Mouse (Mus musculus): ENCODE measurements around the gene Slc6a16.
A peak's percentile ranks its signal among the peaks of the same experiment; 100 is the strongest.

Slc6a16 gene

DNA sequence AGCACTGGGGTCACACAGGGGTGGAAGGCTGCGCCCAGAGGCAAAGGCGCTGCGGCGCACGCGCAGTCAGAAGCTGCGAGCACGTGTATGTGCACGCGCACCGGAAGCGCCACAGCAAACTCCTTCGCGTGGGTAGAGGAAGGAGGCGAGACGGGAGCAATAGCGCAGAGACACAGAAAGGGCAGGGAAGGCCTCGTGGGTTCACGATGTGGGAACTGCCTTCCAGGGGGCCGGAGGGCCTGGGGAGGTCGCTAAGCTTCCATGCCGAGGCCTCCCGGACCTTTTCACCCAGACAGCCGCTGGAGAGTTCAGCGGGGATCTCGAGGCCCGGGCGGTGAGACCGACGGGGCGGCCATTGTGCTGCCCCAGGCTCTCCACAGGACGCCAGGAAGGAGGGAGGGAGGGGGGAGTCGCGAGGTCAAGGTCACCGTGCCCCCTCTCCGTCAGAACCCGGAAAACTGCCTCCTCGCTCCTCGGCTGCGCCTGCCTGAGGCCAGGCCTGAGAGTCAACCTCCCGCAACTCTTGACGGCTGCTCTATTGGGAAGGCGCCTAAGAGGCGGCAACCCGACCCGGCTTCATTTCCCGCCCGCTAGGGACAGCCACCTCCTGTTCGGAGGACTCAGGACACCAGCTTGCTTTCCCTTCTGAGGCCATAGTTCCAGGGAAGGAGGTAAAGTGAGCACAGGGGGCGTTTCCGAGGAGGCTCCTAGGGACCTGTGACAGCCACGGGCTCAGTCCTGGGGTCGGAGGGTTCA, at the start of gene Slc6a16:
Gene Slc6a16, plus strand, starts transcription at position 453 of the 756 bp plus-strand sequence.
- DNase-seq (ENCODE audit: low spot score in 2 of 2) = no peak

GRCm38 (mm10) chr7:45191161-45191560, 49.7 kb upstream of the Slc6a16 start:
- no peak for DNase-seq (ENCODE audit: low spot score in 2 of 2)

DNA sequence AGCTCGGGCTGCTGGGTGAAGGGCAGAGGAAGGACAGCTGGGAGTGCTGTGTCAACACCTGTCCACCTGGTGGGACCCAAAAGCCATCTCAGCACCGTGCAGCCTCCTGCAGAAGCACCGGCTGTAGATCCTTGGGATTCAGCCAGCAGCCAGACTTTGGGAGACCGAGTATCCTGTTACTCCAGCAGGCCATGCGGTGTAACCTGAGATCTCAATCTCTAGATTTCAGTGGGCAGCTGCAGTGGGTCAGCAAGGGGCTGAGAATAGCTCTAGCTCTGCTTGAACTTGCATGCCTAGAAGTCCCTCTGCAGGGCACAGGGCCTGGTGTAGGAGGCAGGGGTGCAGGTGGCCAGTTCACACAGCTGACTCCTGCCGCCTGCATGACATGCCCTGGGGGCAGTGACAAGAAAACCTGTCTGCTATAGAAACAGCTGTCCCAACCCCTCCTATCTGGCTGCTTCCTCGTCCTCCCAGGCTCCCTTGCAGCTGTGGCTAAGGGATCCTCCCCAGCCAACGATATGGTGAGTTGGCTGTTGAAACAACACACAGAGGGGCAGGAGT, 49.0 kb upstream of the Slc6a16 start:
- DNase-seq (ENCODE audit: low spot score in 2 of 2) = no peak

- DNase-seq (ENCODE audit: low spot score in 2 of 2) = no peak
Measured at GRCm38 (mm10) chr7:45192585-45193310, 48.1 kb upstream of the Slc6a16 start.

DNA sequence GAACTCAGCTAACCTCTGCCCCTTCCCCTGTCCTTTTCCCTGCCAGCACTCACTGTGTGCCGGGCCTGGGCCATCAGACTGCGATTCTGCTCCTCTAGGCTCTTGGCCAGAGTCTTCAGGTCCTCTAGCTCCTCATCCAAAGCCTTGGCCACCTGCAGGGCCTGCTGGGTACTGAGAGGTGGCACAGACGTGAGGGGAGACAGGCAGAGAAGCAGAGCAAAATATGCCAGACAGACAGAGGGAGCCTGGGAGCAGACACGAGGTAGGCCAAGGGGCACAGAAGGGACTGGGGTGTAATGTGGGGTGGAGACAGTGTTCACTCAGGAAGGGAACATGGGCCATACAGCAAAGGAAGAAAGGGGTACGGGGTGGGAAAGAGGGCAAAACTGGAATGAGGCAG, 47.5 kb upstream of the Slc6a16 start:
- no peak for DNase-seq (ENCODE audit: low spot score in 2 of 2)

GRCm38 (mm10) chr7:45193871-45194785, 46.8 kb upstream of the Slc6a16 start:
- no peak for DNase-seq (ENCODE audit: low spot score in 2 of 2)

GRCm38 (mm10) chr7:45195341-45196175, 45.3 kb upstream of the Slc6a16 start:
- DNase-seq (ENCODE audit: low spot score in 2 of 2) = no peak

- DNase-seq (ENCODE audit: low spot score in 2 of 2) = no peak
Measured at GRCm38 (mm10) chr7:45196176-45196535, 44.7 kb upstream of the Slc6a16 start.

DNA sequence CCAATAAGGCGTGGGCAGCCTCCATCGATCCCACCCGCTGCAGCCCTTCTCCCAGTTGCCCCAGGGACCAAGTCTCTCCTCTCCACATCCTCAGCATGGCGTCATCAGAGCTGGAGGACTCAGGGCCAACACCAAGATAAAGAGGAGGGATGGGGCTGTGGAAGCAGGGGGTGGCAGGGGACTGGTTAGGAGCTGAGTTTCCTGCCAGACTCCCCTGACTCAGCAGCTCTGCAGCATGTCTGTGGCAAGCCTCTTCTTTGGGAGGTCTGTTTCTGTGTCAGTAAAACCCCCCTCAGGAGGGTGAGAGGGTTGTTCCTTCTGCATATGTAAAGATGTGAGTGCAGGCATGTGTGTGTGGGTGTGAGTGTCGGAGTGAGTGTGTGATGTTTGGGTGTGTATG, 43.9 kb upstream of the Slc6a16 start:
- DNase-seq (ENCODE audit: low spot score in 2 of 2) = no peak

- DNase-seq (ENCODE audit: low spot score in 2 of 2) = peak; percentile 61 to 66
Measured at GRCm38 (mm10) chr7:45198435-45198834, 42.5 kb upstream of the Slc6a16 start.

GRCm38 (mm10) chr7:45198961-45199360, 41.9 kb upstream of the Slc6a16 start:
- DNase-seq (ENCODE audit: low spot score in 2 of 2) = no peak

- DNase-seq (ENCODE audit: low spot score in 2 of 2) = no peak
Measured at GRCm38 (mm10) chr7:45202654-45203053, 38.2 kb upstream of the Slc6a16 start.

GRCm38 (mm10) chr7:45204380-45205143, 36.3 kb upstream of the Slc6a16 start, which contains the start of gene Ccdc155:
Gene Ccdc155 (minus strand): TSS chr7:45204892.
- peak; percentile 93 to 95 for DNase-seq (ENCODE audit: low spot score in 2 of 2)

DNA sequence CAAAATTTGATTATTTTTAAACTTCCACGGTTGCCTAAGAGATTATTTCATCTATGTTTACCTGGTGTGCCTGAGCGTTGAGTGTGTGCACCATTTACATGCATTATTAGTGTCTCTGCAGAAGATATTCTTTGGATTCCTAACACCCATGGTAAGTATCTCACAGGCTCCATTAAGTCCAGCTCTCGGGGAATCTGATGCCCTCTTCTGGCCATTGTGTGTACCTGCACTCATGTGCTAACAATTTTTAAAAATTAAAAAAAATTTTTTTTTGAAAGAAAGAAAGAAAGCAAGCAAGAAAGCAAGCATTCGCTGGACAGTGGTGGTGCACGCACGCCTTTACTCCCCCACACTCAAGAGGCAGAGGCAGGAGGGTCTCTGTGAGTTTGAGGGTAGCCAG, 32.6 kb upstream of the Slc6a16 start:
- DNase-seq (ENCODE audit: low spot score in 2 of 2) = no peak

- no peak for DNase-seq (ENCODE audit: low spot score in 2 of 2)
Measured at GRCm38 (mm10) chr7:45211070-45211469, 29.8 kb upstream of the Slc6a16 start.

GRCm38 (mm10) chr7:45211851-45212251, 29.0 kb upstream of the Slc6a16 start, which contains the start of gene Dkkl1:
Gene Dkkl1 (minus strand): TSS chr7:45212147.
- no peak for DNase-seq (ENCODE audit: low spot score in 2 of 2)

DNA sequence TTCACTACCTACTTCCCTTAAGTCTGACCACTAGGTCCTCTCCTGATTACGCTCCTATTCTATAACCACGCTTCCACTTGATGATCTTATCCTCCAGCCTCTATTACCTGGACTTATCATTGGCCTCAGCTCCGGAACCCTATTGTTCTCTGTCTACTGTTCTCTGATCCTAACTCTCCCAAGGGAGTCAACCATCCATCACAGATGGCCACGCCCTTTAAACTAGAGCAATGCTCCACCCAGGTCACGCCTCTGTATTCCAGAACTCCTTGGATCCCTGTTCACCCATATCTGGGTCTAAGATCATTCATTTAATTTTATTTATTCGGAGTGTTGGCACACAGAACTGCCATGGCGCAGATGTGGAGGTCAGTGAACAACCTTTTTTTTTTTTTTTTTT, 28.5 kb upstream of the Slc6a16 start:
- no peak for DNase-seq (ENCODE audit: low spot score in 2 of 2)

DNA sequence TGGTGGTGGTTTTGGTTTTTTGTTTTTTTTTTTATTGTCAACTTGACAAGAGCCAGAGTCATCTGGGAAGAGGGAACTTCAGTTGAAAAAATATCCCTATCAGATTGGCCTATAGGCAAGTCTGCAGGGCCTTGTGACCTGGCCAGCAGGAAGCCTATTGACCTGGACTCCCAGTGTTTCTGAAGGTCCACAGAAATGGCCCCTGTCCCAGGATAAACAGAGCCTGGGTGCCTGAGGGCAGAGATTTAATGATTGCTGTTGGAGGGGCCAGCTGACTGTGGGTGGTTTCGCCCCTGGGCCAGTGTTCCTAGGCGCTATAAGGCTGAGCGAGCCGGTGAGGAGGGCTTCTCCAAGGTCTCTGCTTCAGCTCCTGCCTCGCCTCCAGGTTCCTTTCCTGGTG, 27.2 kb upstream of the Slc6a16 start:
- DNase-seq (ENCODE audit: low spot score in 2 of 2) = no peak

- DNase-seq (ENCODE audit: low spot score in 2 of 2) = no peak
Measured at GRCm38 (mm10) chr7:45215673-45216441, 25.0 kb upstream of the Slc6a16 start, which contains the start of gene Tead2. Gene Tead2 (plus strand): TSS chr7:45215753.

Data from spleen, postnatal 36 days (tissue).